Mouse (Mus musculus) heart, adult 2 months (tissue): ENCODE measurements around the gene Gm20388. TPM values are rescaled to one million over a fixed set of nuclear protein-coding genes. Genes with fewer than 3 reads are reported as not detected.
A peak's percentile ranks its signal among the peaks of the same experiment; 100 is the strongest.

Source experiments
- DNase-seq, 2 experiments: peaks; one replicate each; pipeline ENCODE4 v3.0.0; 2021
- H3K27ac ChIP-seq: fragments of 200-600 bp; 2 replicates; pipeline ENCODE4 v1.8.1; 2022
- H3K27me3 ChIP-seq: fragments of 200-500 bp; 2 replicates; pipeline ENCODE4 v1.6.1; 2012; ENCODE audit warnings: mild to moderate bottlenecking, low read length, inconsistent platforms, mixed read lengths; ENCODE audit not compliant: control insufficient read depth, insufficient read depth
- H3K36me3 ChIP-seq: fragments of 200-500 bp; 2 replicates; pipeline ENCODE4 v1.6.1; 2012; ENCODE audit warnings: low read length, inconsistent platforms; ENCODE audit not compliant: control insufficient read depth, insufficient read depth
- H3K4me1 ChIP-seq: fragments of 200-500 bp; 2 replicates; pipeline ENCODE4 v1.6.1; 2011; ENCODE audit warnings: low read length; ENCODE audit not compliant: control insufficient read depth, insufficient read depth
- H3K4me3 ChIP-seq: fragments of 200-600 bp; 2 replicates; pipeline ENCODE4 v1.8.1; 2022
- H3K79me2 ChIP-seq: fragments of 200-500 bp; replicated peaks from 2 replicates; pipeline ENCODE4 v1.6.1; 2012; ENCODE audit warnings: mild to moderate bottlenecking, inconsistent platforms, low read length, moderate library complexity, mixed read lengths; ENCODE audit not compliant: control insufficient read depth, insufficient read depth
- H3K9ac ChIP-seq: fragments of 200-500 bp; 2 replicates; pipeline ENCODE4 v1.6.1; 2012; ENCODE audit warnings: low read depth, mild to moderate bottlenecking, control low read depth, inconsistent platforms, low read length, mixed read lengths
- CTCF ChIP-seq: fragments of 200-600 bp; IDR thresholded peaks from 2 replicates; pipeline ENCODE4 v1.8.1; 2022; ENCODE audit warnings: antibody characterized with exemption, mild to moderate bottlenecking, moderate library complexity
- EP300 ChIP-seq: fragments of 200-500 bp; IDR thresholded peaks from 2 replicates; pipeline ENCODE4 v1.6.1; 2011; ENCODE audit warnings: low read depth, low read length, control low read depth; ENCODE audit not compliant: insufficient read depth
- POLR2A ChIP-seq: fragments of 200-500 bp; IDR thresholded peaks from 2 replicates; pipeline ENCODE4 v1.6.1; 2011; ENCODE audit warnings: mild to moderate bottlenecking, low read depth, low read length, control low read depth; ENCODE audit not compliant: insufficient read depth
- WGBS: fragments of 180-500 bp; shearing (Covaris S2); methylation state at CpG from one replicate; pipeline ENCODE4 v1.1.7; 2018; 5-methylcytosine and 5-hydroxymethylcytosine counted together
- intact Hi-C: fragments of 180-260 bp; cut with DNase I; formaldehyde crosslinking; loops from one replicate; pipeline ENCODE4 v1.15.1; 2025
- polyA plus RNA-seq: library from polyadenylated mRNA; depleted of rRNA; stranded (reverse); fragments of >200 nt; gene quantifications from 2 replicates; pipeline ENCODE4 v1.2.3, GENCODE M21; 2012
- total RNA-seq, 2 experiments: library from RNA; stranded (reverse); gene quantifications; 2 replicates each; pipeline ENCODE4 v1.2.3; 2021

Gm20388 gene
- total and polyA plus RNA-seq, 3 experiments: 1.8 to 32.3 TPM; not detected in 1

- peaks cover 19% of the 10 kb centered on the region for H3K4me1 ChIP-seq
These were observed 2323.4 kb downstream of the Gm20388 start for GRCm38 (mm10) chr8:122234055-122234454.

GRCm38 (mm10) chr8:122236521-122236920 is 2325.9 kb downstream of the Gm20388 start:
- no peak overlapping the region for H3K9ac ChIP-seq
- H3K4me3 ChIP-seq: no peak overlapping the region
- intact Hi-C loops: no loop called here
- no peak overlapping the region for H3K27ac ChIP-seq
- no peak for TF ChIP-seq EP300
- TF ChIP-seq POLR2A: no peak
- TF ChIP-seq CTCF: no peak
- DNase-seq: no peak
- H3K4me1 ChIP-seq: peaks cover 16% of the 10 kb centered on the region
- 77% methylated on average over 3 of the region's 3 CpGs for WGBS
- no peaks in the 10 kb centered on the region for H3K79me2 ChIP-seq
- H3K36me3 ChIP-seq: no peaks in the 10 kb centered on the region
- no peaks in the 10 kb centered on the region for H3K27me3 ChIP-seq

More at GRCm38 (mm10) chr8:122234055-122234454, 2323.4 kb downstream of the Gm20388 start:
- DNase-seq: peak; percentile 63 to 84
- Histone ChIP-seq H3K36me3 (no peaks in the 10 kb centered on the region), H3K79me2 (no peaks in the 10 kb centered on the region), H3K4me3 (no peak overlapping the region), H3K27ac (peak overlapping the region; percentile 70), H3K9ac (no peak overlapping the region), H3K27me3 (no peaks in the 10 kb centered on the region)
- 18% methylated on average over 11 of the region's 11 CpGs for WGBS
- TF ChIP-seq POLR2A: peak; percentile 43; the same call in 1 of the 2 replicates
- peak; percentile 77 for TF ChIP-seq CTCF
- peak; percentile 99 for TF ChIP-seq EP300
- intact Hi-C loops: loop anchor here (5.0 kb wide), 1 partner anchor 92 kb away; no protein-coding TSS in a partner anchor

GRCm38 (mm10) chr8:122238225-122238624 is 2327.6 kb downstream of the Gm20388 start:
- H3K9ac ChIP-seq: no peak overlapping the region; the same call in 1 of the 2 replicates
- H3K27ac ChIP-seq: peak overlapping the region; percentile 79
- TF ChIP-seq EP300 (0 out of 2 replicates have a peak, but pooled peaks have one; percentile 40), POLR2A (no peak)
- H3K4me3 ChIP-seq: no peak overlapping the region
- DNase-seq: peak; percentile 47 to 69
- no peaks in the 10 kb centered on the region for H3K27me3 ChIP-seq
- no peaks in the 10 kb centered on the region for H3K79me2 ChIP-seq
- intact Hi-C loops: no loop called here
- H3K4me1 ChIP-seq: peaks cover 9% of the 10 kb centered on the region
- WGBS: 63% methylated on average over 11 of the region's 11 CpGs
- no peaks in the 10 kb centered on the region for H3K36me3 ChIP-seq

DNA sequence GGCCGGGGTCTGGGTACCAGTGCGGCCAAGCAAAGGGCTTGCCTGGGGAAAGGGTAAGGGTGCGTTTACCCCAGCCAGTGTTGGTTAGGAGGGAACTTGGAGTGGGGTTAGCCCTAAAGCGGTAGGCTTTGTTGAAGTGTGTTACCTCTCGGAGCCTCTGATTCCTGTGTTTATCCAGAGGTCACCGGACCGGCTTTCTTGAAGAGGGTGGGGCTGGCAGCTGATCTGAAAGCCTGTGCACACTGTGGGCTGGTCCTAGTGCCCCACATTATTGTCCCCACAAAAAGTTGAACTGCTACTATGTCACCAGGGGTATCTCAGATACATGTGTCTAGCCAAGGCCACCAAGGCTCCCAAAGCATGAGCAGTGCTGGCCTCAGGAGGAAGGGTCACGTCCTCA is 2328.1 kb downstream of the Gm20388 start:
- Histone ChIP-seq H3K36me3 (no peaks in the 10 kb centered on the region), H3K27ac (peak overlapping the region; percentile 79), H3K79me2 (no peaks in the 10 kb centered on the region), H3K4me1 (peaks cover 6% of the 10 kb centered on the region), H3K4me3 (no peak overlapping the region), H3K9ac (peak overlapping the region; percentile 22; the same call in 1 of the 2 replicates), H3K27me3 (no peaks in the 10 kb centered on the region)
- DNase-seq: no peak
- 69% methylated on average over 8 of the region's 8 CpGs for WGBS
- intact Hi-C loops: no loop called here
- TF ChIP-seq CTCF: no peak
- TF ChIP-seq EP300: no peak
- no peak for TF ChIP-seq POLR2A

GRCm38 (mm10) chr8:122240241-122241026 is 2329.8 kb downstream of the Gm20388 start:
- 65% methylated on average over 16 of the region's 16 CpGs for WGBS
- no peak for TF ChIP-seq EP300
- TF ChIP-seq CTCF: no peak
- TF ChIP-seq POLR2A: no peak
- H3K79me2 ChIP-seq: no peaks in the 10 kb centered on the region
- peak in 1 of 2 experiments; percentile 41 for DNase-seq
- intact Hi-C loops: no loop called here
- no peaks in the 10 kb centered on the region for H3K36me3 ChIP-seq
- H3K4me3 ChIP-seq: no peak overlapping the region
- no peak overlapping the region for H3K9ac ChIP-seq
- H3K27ac ChIP-seq: no peak overlapping the region
- no peaks in the 10 kb centered on the region for H3K27me3 ChIP-seq
- H3K4me1 ChIP-seq: peaks cover 3% of the 10 kb centered on the region; the same call in 1 of the 2 replicates

DNA sequence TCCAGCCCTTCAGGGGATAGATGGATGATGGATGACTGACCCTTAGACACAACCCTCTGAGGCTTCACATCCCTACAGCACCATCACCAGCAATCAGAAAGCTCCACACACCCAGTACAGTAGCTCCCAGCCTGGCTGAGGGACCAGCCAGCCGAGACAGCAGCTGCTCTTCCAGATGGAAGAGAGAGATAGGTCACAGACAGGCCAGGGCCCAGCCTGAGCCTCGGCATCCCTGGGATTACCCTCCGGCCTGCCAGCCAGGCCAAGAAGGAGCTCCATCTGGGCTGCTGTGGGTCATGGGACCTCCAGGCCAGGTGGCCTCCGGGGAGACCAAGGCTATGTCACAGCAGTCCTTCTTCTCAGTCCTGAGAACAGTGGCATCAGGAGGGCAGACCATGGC is 2332.7 kb downstream of the Gm20388 start:
- DNase-seq: no peak
- WGBS: 83% methylated on average over 4 of the region's 4 CpGs
- intact Hi-C loops: no loop called here
- H3K4me1 ChIP-seq: peaks cover 8% of the 10 kb centered on the region; the same call in 1 of the 2 replicates
- TF ChIP-seq EP300 (no peak), CTCF (no peak), POLR2A (no peak)
- no peak overlapping the region for H3K4me3 ChIP-seq
- no peaks in the 10 kb centered on the region for H3K27me3 ChIP-seq
- no peak overlapping the region for H3K27ac ChIP-seq
- H3K9ac ChIP-seq: no peak overlapping the region
- no peaks in the 10 kb centered on the region for H3K36me3 ChIP-seq
- no peaks in the 10 kb centered on the region for H3K79me2 ChIP-seq
